Mouse (Mus musculus): Measurements from ENCODE around the gene March8. TPM values are rescaled to one million over a fixed set of nuclear protein-coding genes. Genes with fewer than 3 reads are reported as not detected.

March8 gene
- polyA plus RNA-seq, 1 experiment from 2014 or later = 52.8 TPM

GRCm38 (mm10) chr6:116361993-116362392, 24.2 kb downstream of the March8 start:
- Histone ChIP-seq H3K36me3 (ENCODE audit: control insufficient read depth, insufficient read depth) (no peaks in the 10 kb centered on the region), H3K4me2 (ENCODE audit: low read length) (no peak overlapping the region), H3K4me3 (replicated peaks; ENCODE audit: low read length) (no peak overlapping the region), H3K9me3 (ENCODE audit: control insufficient read depth, low read length) (no peaks in the 10 kb centered on the region), H3K27me3 (replicated peaks; ENCODE audit: control insufficient read depth, insufficient read depth, low read length) (no peaks in the 10 kb centered on the region), H3K4me1 (replicated peaks; ENCODE audit: control insufficient read depth, insufficient read depth, low read length) (no peaks in the 10 kb centered on the region), H3K27ac (ENCODE audit: low read length) (no peak overlapping the region), H3K9ac (replicated peaks; ENCODE audit: low read depth, low read length) (no peak overlapping the region)
- no peak for ATAC-seq
- WGBS = 93% methylated on average over 4 of the region's 4 CpGs

GRCm38 (mm10) chr6:116367971-116368370, 30.1 kb downstream of the March8 start:
- WGBS = 81% methylated on average over 11 of the region's 11 CpGs
- Histone ChIP-seq H3K27me3 (replicated peaks; ENCODE audit: control insufficient read depth, insufficient read depth, low read length) (no peaks in the 10 kb centered on the region), H3K36me3 (ENCODE audit: control insufficient read depth, insufficient read depth) (no peaks in the 10 kb centered on the region), H3K27ac (ENCODE audit: low read length) (no peak overlapping the region), H3K4me3 (replicated peaks; ENCODE audit: low read length) (no peak overlapping the region), H3K4me2 (ENCODE audit: low read length) (no peak overlapping the region), H3K4me1 (replicated peaks; ENCODE audit: control insufficient read depth, insufficient read depth, low read length) (no peaks in the 10 kb centered on the region), H3K9ac (replicated peaks; ENCODE audit: low read depth, low read length) (no peak overlapping the region), H3K9me3 (ENCODE audit: control insufficient read depth, low read length) (no peaks in the 10 kb centered on the region)
- ATAC-seq = no peak

GRCm38 (mm10) chr6:116369811-116370210, 32.0 kb downstream of the March8 start:
- Histone ChIP-seq H3K27me3 (replicated peaks; ENCODE audit: control insufficient read depth, insufficient read depth, low read length) (no peaks in the 10 kb centered on the region), H3K9me3 (ENCODE audit: control insufficient read depth, low read length) (no peaks in the 10 kb centered on the region), H3K36me3 (ENCODE audit: control insufficient read depth, insufficient read depth) (no peaks in the 10 kb centered on the region), H3K9ac (replicated peaks; ENCODE audit: low read depth, low read length) (no peak overlapping the region), H3K27ac (ENCODE audit: low read length) (no peak overlapping the region), H3K4me2 (ENCODE audit: low read length) (no peak overlapping the region), H3K4me1 (replicated peaks; ENCODE audit: control insufficient read depth, insufficient read depth, low read length) (no peaks in the 10 kb centered on the region), H3K4me3 (replicated peaks; ENCODE audit: low read length) (no peak overlapping the region)
- 92% methylated on average over 1 of the region's 1 CpGs for WGBS
- no peak for ATAC-seq

GRCm38 (mm10) chr6:116370216-116370976, 32.6 kb downstream of the March8 start:
- Histone ChIP-seq H3K27ac (ENCODE audit: low read length) (no peak overlapping the region), H3K36me3 (ENCODE audit: control insufficient read depth, insufficient read depth) (no peaks in the 10 kb centered on the region), H3K4me1 (replicated peaks; ENCODE audit: control insufficient read depth, insufficient read depth, low read length) (no peaks in the 10 kb centered on the region), H3K9me3 (ENCODE audit: control insufficient read depth, low read length) (no peaks in the 10 kb centered on the region), H3K4me3 (replicated peaks; ENCODE audit: low read length) (no peak overlapping the region), H3K27me3 (replicated peaks; ENCODE audit: control insufficient read depth, insufficient read depth, low read length) (no peaks in the 10 kb centered on the region), H3K4me2 (ENCODE audit: low read length) (no peak overlapping the region), H3K9ac (replicated peaks; ENCODE audit: low read depth, low read length) (no peak overlapping the region)
- 86% methylated on average over 6 of the region's 6 CpGs for WGBS
- no peak for ATAC-seq

GRCm38 (mm10) chr6:116371500-116371899, 33.7 kb downstream of the March8 start:
- WGBS = 93% methylated on average over 3 of the region's 3 CpGs
- no peak for ATAC-seq
- no peak overlapping the region for H3K4me3 ChIP-seq (replicated peaks; ENCODE audit: low read length)

GRCm38 (mm10) chr6:116374136-116374535, 36.3 kb downstream of the March8 start:
- no peak overlapping the region for H3K4me2 ChIP-seq (ENCODE audit: low read length)
- H3K9ac ChIP-seq (replicated peaks; ENCODE audit: low read depth, low read length) = no peak overlapping the region
- H3K4me1 ChIP-seq (replicated peaks; ENCODE audit: control insufficient read depth, insufficient read depth, low read length) = no peaks in the 10 kb centered on the region
- no peaks in the 10 kb centered on the region for H3K9me3 ChIP-seq (ENCODE audit: control insufficient read depth, low read length)
- ATAC-seq = no peak
- 90% methylated on average over 1 of the region's 1 CpGs for WGBS
- no peak overlapping the region for H3K27ac ChIP-seq (ENCODE audit: low read length)
- no peak overlapping the region for H3K4me3 ChIP-seq (replicated peaks; ENCODE audit: low read length)
- no peaks in the 10 kb centered on the region for H3K36me3 ChIP-seq (ENCODE audit: control insufficient read depth, insufficient read depth)
- H3K27me3 ChIP-seq (replicated peaks; ENCODE audit: control insufficient read depth, insufficient read depth, low read length) = no peaks in the 10 kb centered on the region

More at GRCm38 (mm10) chr6:116371500-116371899, 33.7 kb downstream of the March8 start:
- Histone ChIP-seq H3K4me2 (ENCODE audit: low read length) (no peak overlapping the region), H3K9ac (replicated peaks; ENCODE audit: low read depth, low read length) (no peak overlapping the region), H3K4me1 (replicated peaks; ENCODE audit: control insufficient read depth, insufficient read depth, low read length) (no peaks in the 10 kb centered on the region), H3K9me3 (ENCODE audit: control insufficient read depth, low read length) (no peaks in the 10 kb centered on the region), H3K27me3 (replicated peaks; ENCODE audit: control insufficient read depth, insufficient read depth, low read length) (no peaks in the 10 kb centered on the region), H3K36me3 (ENCODE audit: control insufficient read depth, insufficient read depth) (no peaks in the 10 kb centered on the region), H3K27ac (ENCODE audit: low read length) (no peak overlapping the region)

- no peaks in the 10 kb centered on the region for H3K9me3 ChIP-seq (ENCODE audit: control insufficient read depth, low read length)
- H3K4me2 ChIP-seq (ENCODE audit: low read length) = no peak overlapping the region
- H3K36me3 ChIP-seq (ENCODE audit: control insufficient read depth, insufficient read depth) = no peaks in the 10 kb centered on the region
- H3K4me1 ChIP-seq (replicated peaks; ENCODE audit: control insufficient read depth, insufficient read depth, low read length) = no peaks in the 10 kb centered on the region
- no peak overlapping the region for H3K4me3 ChIP-seq (replicated peaks; ENCODE audit: low read length)
- ATAC-seq = no peak
- no peak overlapping the region for H3K9ac ChIP-seq (replicated peaks; ENCODE audit: low read depth, low read length)
- no peaks in the 10 kb centered on the region for H3K27me3 ChIP-seq (replicated peaks; ENCODE audit: control insufficient read depth, insufficient read depth, low read length)
- no peak overlapping the region for H3K27ac ChIP-seq (ENCODE audit: low read length)
These were observed 36.8 kb downstream of the March8 start for GRCm38 (mm10) chr6:116374618-116375017.

- WGBS = 91% methylated on average over 7 of the region's 7 CpGs
- H3K9me3 ChIP-seq (ENCODE audit: control insufficient read depth, low read length) = no peaks in the 10 kb centered on the region
- H3K4me1 ChIP-seq (replicated peaks; ENCODE audit: control insufficient read depth, insufficient read depth, low read length) = peaks cover 7% of the 10 kb centered on the region
These were observed 41.1 kb downstream of the March8 start for GRCm38 (mm10) chr6:116378892-116379291.

GRCm38 (mm10) chr6:116380157-116380556, 42.3 kb downstream of the March8 start:
- ATAC-seq = no peak

More at GRCm38 (mm10) chr6:116378892-116379291, 41.1 kb downstream of the March8 start:
- Histone ChIP-seq H3K4me3 (replicated peaks; ENCODE audit: low read length) (no peak overlapping the region), H3K27ac (ENCODE audit: low read length) (no peak overlapping the region), H3K9ac (replicated peaks; ENCODE audit: low read depth, low read length) (no peak overlapping the region), H3K27me3 (replicated peaks; ENCODE audit: control insufficient read depth, insufficient read depth, low read length) (no peaks in the 10 kb centered on the region), H3K4me2 (ENCODE audit: low read length) (no peak overlapping the region), H3K36me3 (ENCODE audit: control insufficient read depth, insufficient read depth) (no peaks in the 10 kb centered on the region)
- ATAC-seq = no peak

More at GRCm38 (mm10) chr6:116380157-116380556, 42.3 kb downstream of the March8 start:
- Histone ChIP-seq H3K9me3 (ENCODE audit: control insufficient read depth, low read length) (no peaks in the 10 kb centered on the region), H3K27ac (ENCODE audit: low read length) (no peak overlapping the region), H3K4me2 (ENCODE audit: low read length) (no peak overlapping the region), H3K9ac (replicated peaks; ENCODE audit: low read depth, low read length) (no peak overlapping the region), H3K4me3 (replicated peaks; ENCODE audit: low read length) (no peak overlapping the region), H3K27me3 (replicated peaks; ENCODE audit: control insufficient read depth, insufficient read depth, low read length) (no peaks in the 10 kb centered on the region), H3K36me3 (ENCODE audit: control insufficient read depth, insufficient read depth) (no peaks in the 10 kb centered on the region), H3K4me1 (replicated peaks; ENCODE audit: control insufficient read depth, insufficient read depth, low read length) (peaks cover 8% of the 10 kb centered on the region)
- whole genome bisulfite sequencing = 66% methylated on average over 3 of the region's 3 CpGs

Data from forebrain, embryonic 16.5 days (tissue).